Mouse (Mus musculus): ENCODE data around the gene Ostf1.

DNA sequence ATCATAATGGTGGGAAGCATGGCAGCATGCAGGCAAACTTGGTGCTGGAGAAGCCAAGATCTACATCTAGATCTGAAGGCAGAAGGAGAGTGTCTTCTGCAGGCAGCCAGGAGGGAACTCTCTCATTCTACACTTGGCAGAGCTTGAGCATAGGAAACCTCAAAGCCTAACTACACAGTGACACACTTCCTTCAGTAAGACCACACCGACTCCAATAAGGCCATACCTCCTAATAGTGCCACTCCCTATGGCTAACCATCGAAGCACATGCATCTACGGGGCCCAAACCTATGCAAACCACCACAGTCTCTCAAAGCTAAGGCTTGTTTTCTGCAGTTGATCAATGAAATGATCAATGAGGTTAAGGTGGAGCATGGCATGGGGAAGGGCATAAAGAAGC lies 55.7 kb downstream of the Ostf1 start:
- TF ChIP-seq CTCF (IDR thresholded peaks at IDR 0.05; ENCODE audit: low read depth, low read length) (no peak), TAL1 (conservative IDR thresholded peaks at IDR 0.05; ENCODE audit: low read depth, low read length) (no peak), GATA1 (IDR thresholded peaks at IDR 0.05; ENCODE audit: borderline replicate concordance, low read length) (no peak), POLR2AphosphoS5 (IDR thresholded peaks at IDR 0.05; ENCODE audit: insufficient replicate concordance, low read depth, low read length) (no peak)
